8 mouse cellular contexts compared by ENCODE assay signal in the genomic region with DNA sequence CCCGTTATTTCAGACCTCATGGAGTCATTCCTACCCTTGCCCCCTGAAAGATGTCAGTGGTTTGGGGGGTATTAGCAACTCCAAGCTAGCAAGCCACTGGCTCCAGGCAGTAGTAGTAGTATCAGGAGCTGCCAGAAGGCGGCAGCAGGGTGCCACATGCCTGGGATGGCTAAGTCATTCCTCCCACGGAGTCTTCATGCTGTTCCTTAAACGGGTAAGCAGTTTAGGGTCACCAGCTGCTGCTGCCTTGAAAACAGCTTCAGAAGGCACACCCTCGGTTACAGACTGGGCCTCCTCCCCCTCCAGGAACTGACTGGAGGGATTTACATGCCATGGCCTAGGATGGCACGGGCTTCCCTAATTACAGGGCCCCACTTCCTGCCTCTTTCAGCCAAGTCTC. TPM values are rescaled to one million over a fixed set of nuclear protein-coding genes. Genes with fewer than 3 reads are reported as not detected.
A peak's percentile ranks its signal among the peaks of the same experiment; 100 is the strongest.
DNase-seq lines count a peak whose midpoint lies in the region; ATAC-seq and TF ChIP-seq lines count a peak whose summit lies in the region.

No protein-coding gene starts in this region.

- no peak overlapping the region for H3K4me3 ChIP-seq in embryonic facial prominence, embryonic 14.5 days (ENCODE audit: low read depth, low read length)
- no peak overlapping the region for H3K4me3 ChIP-seq in liver, embryonic 11.5 days (ENCODE audit: low read depth, low read length)
- no peak overlapping the region for H3K4me3 ChIP-seq in myocyte

- peaks cover 12% of the 10 kb centered on the region for H3K4me1 ChIP-seq in embryonic facial prominence, embryonic 14.5 days (ENCODE audit: control insufficient read depth, insufficient read depth, low read length)
- peaks cover 36% of the 10 kb centered on the region for H3K4me1 ChIP-seq in liver, embryonic 11.5 days (replicated peaks; ENCODE audit: control insufficient read depth, insufficient read depth, low read length)

- H3K27me3 ChIP-seq in embryonic facial prominence, embryonic 14.5 days (replicated peaks; ENCODE audit: control insufficient read depth, insufficient read depth, low read length), result no peaks in the 10 kb centered on the region
- H3K27me3 ChIP-seq in liver, embryonic 11.5 days (replicated peaks; ENCODE audit: control insufficient read depth, insufficient read depth, low read length), result no peaks in the 10 kb centered on the region
- H3K27me3 ChIP-seq in myocyte (ENCODE audit: control insufficient read depth, insufficient read depth, insufficient read length), result no peaks in the 10 kb centered on the region

- 1% methylated on average over 6 of the region's 6 CpGs for WGBS in embryonic facial prominence, embryonic 14.5 days
- WGBS in liver, embryonic 11.5 days, result 7% methylated on average over 6 of the region's 6 CpGs

- no peaks in the 10 kb centered on the region for H3K79me2 ChIP-seq in myocyte (ENCODE audit: control insufficient read depth, insufficient read depth)

- H3K9ac ChIP-seq in embryonic facial prominence, embryonic 14.5 days (ENCODE audit: low read depth, low read length), result no peak overlapping the region
- H3K9ac ChIP-seq in liver, embryonic 11.5 days (ENCODE audit: low read depth, low read length), result no peak overlapping the region

- DNase-seq in A20 (ENCODE audit: low read depth, low spot score), result peak; percentile 78
- DNase-seq in adrenal gland, postnatal 25 days, result peak; percentile 84
- peak; percentile 89 for DNase-seq in embryonic facial prominence, embryonic 14.5 days (ENCODE audit: low spot score)
- DNase-seq in heart, adult 9 months (ENCODE audit: low spot score in 2 of 2), result peak; percentile 84 to 85
- peak; percentile 92 for DNase-seq in kidney, postnatal 10 days
- peak; percentile 68 for DNase-seq in liver, embryonic 11.5 days (ENCODE audit: low spot score)
- DNase-seq in spleen, postnatal 36 days (ENCODE audit: low spot score in 2 of 2), result peak; percentile 77 to 83

- H3ac ChIP-seq in myocyte (ENCODE audit: control insufficient read depth, insufficient read length), result no peak overlapping the region

- peaks cover 18% of the 10 kb centered on the region for H3K36me3 ChIP-seq in embryonic facial prominence, embryonic 14.5 days (ENCODE audit: control insufficient read depth, insufficient read depth, low read length)
- H3K36me3 ChIP-seq in liver, embryonic 11.5 days (ENCODE audit: control insufficient read depth, insufficient read depth, low read length), result no peaks in the 10 kb centered on the region; the same call in 1 of the 2 replicates
- no peaks in the 10 kb centered on the region for H3K36me3 ChIP-seq in myocyte (ENCODE audit: control insufficient read depth, insufficient read depth)

- H3K4me2 ChIP-seq in embryonic facial prominence, embryonic 14.5 days (ENCODE audit: low read depth, low read length), result no peak overlapping the region
- no peak overlapping the region for H3K4me2 ChIP-seq in liver, embryonic 11.5 days
- H3K4me2 ChIP-seq in myocyte (ENCODE audit: low read depth), result peak overlapping the region; percentile 65

- H3K27ac ChIP-seq in embryonic facial prominence, embryonic 14.5 days (replicated peaks; ENCODE audit: low read depth, low read length), result no peak overlapping the region
- H3K27ac ChIP-seq in liver, embryonic 11.5 days (ENCODE audit: low read depth, low read length), result no peak overlapping the region

- ATAC-seq in embryonic facial prominence, embryonic 14.5 days (ENCODE audit: low read depth), result peak; percentile 27
- ATAC-seq in liver, embryonic 11.5 days (replicated peaks; ENCODE audit: low FRiP score), result peak; percentile 40

- no peak for TF ChIP-seq POLR2A in myocyte (IDR thresholded peaks at IDR 0.05; ENCODE audit: insufficient read length, low read depth)

- H3K9me3 ChIP-seq in embryonic facial prominence, embryonic 14.5 days (ENCODE audit: control insufficient read depth, low read length), result no peaks in the 10 kb centered on the region
- H3K9me3 ChIP-seq in liver, embryonic 11.5 days (ENCODE audit: control insufficient read depth, low read length), result no peaks in the 10 kb centered on the region

TF ChIP-seq in myocyte, 11 proteins besides CTCF, POLR2A, EP300 and RAD21:
- TF ChIP-seq CEBPB (IDR thresholded peaks at IDR 0.05; ENCODE audit: insufficient read depth, poor library complexity, severe bottlenecking) (no peak), SRF (IDR thresholded peaks at IDR 0.05; ENCODE audit: control insufficient read depth, insufficient read length, low read depth) (peak; percentile 65), REST (IDR thresholded peaks at IDR 0.05; ENCODE audit: insufficient read depth, insufficient read length) (no peak), TCF3 (IDR thresholded peaks at IDR 0.05; ENCODE audit: insufficient read length, low read depth) (no peak), TCF12 (IDR thresholded peaks at IDR 0.05; ENCODE audit: insufficient read depth, poor library complexity, severe bottlenecking) (peak; percentile 55), MAX (IDR thresholded peaks at IDR 0.05; ENCODE audit: low read depth) (no peak), POLR2AphosphoS2 (IDR thresholded peaks at IDR 0.05; ENCODE audit: insufficient read length, low read depth) (no peak), USF1 (IDR thresholded peaks at IDR 0.05; ENCODE audit: low read depth) (no peak), MYOG (IDR thresholded peaks at IDR 0.05; ENCODE audit: control insufficient read depth in 1 of 3, insufficient read depth in 1 of 3, insufficient read length in 2 of 3, low read depth in 2 of 3) (peak; percentile 11 to 87 (median 87)), MYOD1 (IDR thresholded peaks at IDR 0.05; ENCODE audit: control insufficient read depth in 1 of 3, insufficient read length in 2 of 3, low read depth in 2 of 3) (peak; percentile 79 to 93 (median 83)), E2F4 (IDR thresholded peaks at IDR 0.05; ENCODE audit: insufficient read depth) (no peak)

RNA-seq across cellular contexts. Expression of gene Zc3h12a, which starts 13.0 kb away (rescaled TPM):
- total RNA-seq in adrenal gland, postnatal 25 days (2021), result 6.8 and 10.8 TPM in 2 replicates
- 0.71 and 1.2 TPM in 2 replicates for polyA plus RNA-seq in embryonic facial prominence, embryonic 14.5 days (2014; fragmentation: Nextera tagmentation; extraction: Ambion mirVana)
- 1.0 and 1.3 TPM in 2 replicates for polyA plus RNA-seq in liver, embryonic 11.5 days (2014; fragmentation: Nextera tagmentation; extraction: Ambion mirVana)
- polyA plus RNA-seq in myocyte (2012; fragmentation: generic; extraction: Trizol), result 5.9 TPM

RNA-seq across cellular contexts. Expression of gene Meaf6, which starts 29.7 kb away (rescaled TPM):
- total RNA-seq in adrenal gland, postnatal 25 days (2021), result 34.2 and 36.9 TPM in 2 replicates
- 53.5 and 56.4 TPM in 2 replicates for polyA plus RNA-seq in embryonic facial prominence, embryonic 14.5 days (2014; fragmentation: Nextera tagmentation; extraction: Ambion mirVana)
- polyA plus RNA-seq in liver, embryonic 11.5 days (2014; fragmentation: Nextera tagmentation; extraction: Ambion mirVana), result 53.6 and 54.2 TPM in 2 replicates
- polyA plus RNA-seq in myocyte (2012; fragmentation: generic; extraction: Trizol), result 19.3 TPM

RNA-seq across cellular contexts. Expression of gene Snip1, which starts 48.2 kb away (rescaled TPM):
- 18.7 and 20.2 TPM in 2 replicates for total RNA-seq in adrenal gland, postnatal 25 days (2021)
- polyA plus RNA-seq in embryonic facial prominence, embryonic 14.5 days (2014; fragmentation: Nextera tagmentation; extraction: Ambion mirVana), result 26.2 and 29.9 TPM in 2 replicates
- polyA plus RNA-seq in liver, embryonic 11.5 days (2014; fragmentation: Nextera tagmentation; extraction: Ambion mirVana), result 26.7 and 31.3 TPM in 2 replicates
- 14.3 TPM for polyA plus RNA-seq in myocyte (2012; fragmentation: generic; extraction: Trizol)

RNA-seq across cellular contexts. Expression of gene Dnali1, which starts 49.1 kb away (rescaled TPM):
- not detected in 2 replicates for total RNA-seq in adrenal gland, postnatal 25 days (2021)
- polyA plus RNA-seq in embryonic facial prominence, embryonic 14.5 days (2014; fragmentation: Nextera tagmentation; extraction: Ambion mirVana), result 0.71 and 4.3 TPM in 2 replicates
- polyA plus RNA-seq in liver, embryonic 11.5 days (2014; fragmentation: Nextera tagmentation; extraction: Ambion mirVana), result 0.07 and 0.19 TPM in 2 replicates
- 0.14 TPM for polyA plus RNA-seq in myocyte (2012; fragmentation: generic; extraction: Trizol)
